Mouse (Mus musculus) forebrain, postnatal 0 days (tissue): ENCODE results near the gene Prpf39. TPM values are rescaled to one million over a fixed set of nuclear protein-coding genes. Genes with fewer than 3 reads are reported as not detected.

ENCODE experiments used
- ATAC-seq: fragments of 200-750 bp; cut with Nextera tagmentation; 2 replicates; pipeline ENCODE4 v1.8.0; 2017; ENCODE audit warnings: mild to moderate bottlenecking, moderate library complexity
- DNase-seq: peaks from one replicate; pipeline ENCODE4 v3.0.0-alpha.2; 2015
- H3K27ac ChIP-seq: fragments of 300-500 bp; sonication (generic); 2 replicates; pipeline ENCODE4 v1.5.1; 2014; ENCODE audit warnings: low read depth, mild to moderate bottlenecking, antibody characterized with exemption, low read length, moderate library complexity, mixed read lengths
- H3K27me3 ChIP-seq: fragments of 300-500 bp; sonication (generic); 2 replicates; pipeline ENCODE4 v1.6.1; 2014; ENCODE audit warnings: mild to moderate bottlenecking, low read length, mixed read lengths; ENCODE audit not compliant: insufficient read depth
- H3K36me3 ChIP-seq: fragments of 300-500 bp; sonication (generic); 2 replicates; pipeline ENCODE4 v1.6.1; 2014; ENCODE audit warnings: mild to moderate bottlenecking, moderate library complexity; ENCODE audit not compliant: insufficient read depth
- H3K4me1 ChIP-seq: fragments of 300-500 bp; sonication (generic); 2 replicates; pipeline ENCODE4 v1.6.1; 2014; ENCODE audit warnings: antibody characterized with exemption; ENCODE audit not compliant: insufficient read depth
- H3K4me2 ChIP-seq: fragments of 300-500 bp; sonication (generic); 2 replicates; pipeline ENCODE4 v1.6.1; 2014; ENCODE audit warnings: low read depth, mild to moderate bottlenecking, moderate library complexity
- H3K4me3 ChIP-seq: fragments of 300-500 bp; sonication (generic); 2 replicates; pipeline ENCODE4 v1.5.1; 2014; ENCODE audit warnings: low read depth, low read length, mixed read lengths
- H3K9ac ChIP-seq: fragments of 300-500 bp; sonication (generic); 2 replicates; pipeline ENCODE4 v1.6.1; 2014; ENCODE audit warnings: mild to moderate bottlenecking
- H3K9me3 ChIP-seq: fragments of 300-500 bp; sonication (generic); 2 replicates; pipeline ENCODE4 v1.6.1; 2016; ENCODE audit warnings: low read length
- CTCF ChIP-seq: sonication (generic); IDR thresholded peaks from 2 replicates; pipeline ENCODE4 v1.5.1; 2016; ENCODE audit warnings: antibody characterized with exemption, control low read depth, low read depth
- WGBS: fragments of 180-500 bp; shearing (Covaris S2); extraction: QIAGEN DNeasy Blood & Tissue Kit; methylation state at CpG from one replicate; pipeline ENCODE4 v1.1.7; 2014; 5-methylcytosine and 5-hydroxymethylcytosine counted together
- polyA plus RNA-seq: library from polyadenylated mRNA; unstranded; fragments of >200 nt; fragmentation: Nextera tagmentation; extraction: Ambion mirVana; gene quantifications from 2 replicates; pipeline ENCODE4 v1.2.1, GENCODE M21; 2015
- total RNA-seq: library from RNA; depleted of rRNA; stranded (reverse); fragments of >200 nt; gene quantifications from 2 replicates; pipeline ENCODE4 v1.2.3, GENCODE M21; 2014

Gene Prpf39
- total and polyA plus RNA-seq, 2 experiments from 2014 or later, result 28.6 to 49.5 TPM

DNA sequence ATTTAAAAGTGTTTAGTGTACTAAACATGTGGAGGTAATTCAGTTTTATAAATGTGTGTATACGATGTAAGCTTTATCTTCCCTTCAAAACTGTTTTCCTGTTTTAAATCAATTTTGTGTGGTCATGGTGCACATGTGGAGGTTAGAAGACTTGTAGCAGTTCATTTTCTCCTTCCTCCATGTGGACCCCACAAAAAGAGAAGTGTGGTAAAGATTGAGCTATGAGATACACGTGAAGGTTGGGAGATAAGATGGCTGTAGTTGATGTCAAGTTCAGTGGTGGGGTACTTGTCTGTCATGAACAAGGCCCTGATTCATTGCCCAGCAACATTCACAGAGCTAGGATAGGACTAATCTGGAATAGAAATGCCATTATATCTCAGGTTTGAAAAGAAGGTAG, 22.1 kb downstream of the Prpf39 start:
- Histone ChIP-seq H3K4me2 (no peak overlapping the region), H3K27me3 (no peaks in the 10 kb centered on the region), H3K27ac (no peak overlapping the region), H3K4me1 (no peaks in the 10 kb centered on the region), H3K9ac (no peak overlapping the region), H3K36me3 (peaks cover 40% of the 10 kb centered on the region), H3K4me3 (no peak overlapping the region), H3K9me3 (no peaks in the 10 kb centered on the region)
- 84% methylated on average over 2 of the region's 2 CpGs for WGBS
- no peak for TF ChIP-seq CTCF
- no peak for DNase-seq
- no peak for ATAC-seq

DNA sequence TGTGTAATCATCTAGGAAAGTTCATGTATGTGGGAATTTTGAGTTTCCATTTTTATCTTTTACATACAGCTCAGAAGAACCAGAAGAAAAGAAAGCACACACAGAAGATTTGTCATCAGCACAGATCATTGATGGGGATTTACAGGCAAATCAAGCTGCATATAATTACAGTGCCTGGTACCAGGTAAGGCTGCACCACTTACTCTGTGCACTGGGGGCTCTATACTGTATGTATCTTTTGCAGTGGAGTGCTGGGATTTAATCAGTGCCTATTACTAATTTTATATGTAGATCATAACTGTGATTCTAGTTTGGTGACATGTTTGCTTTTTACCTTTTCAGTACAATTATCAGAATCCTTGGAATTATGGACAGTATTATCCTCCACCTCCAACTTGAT, 24.9 kb downstream of the Prpf39 start:
- H3K36me3 ChIP-seq, result peaks cover 44% of the 10 kb centered on the region
- no peak overlapping the region for H3K9ac ChIP-seq
- 0 out of 2 replicates have a peak, but pooled peaks have one; percentile 14 for TF ChIP-seq CTCF
- no peak for DNase-seq
- H3K27me3 ChIP-seq, result no peaks in the 10 kb centered on the region
- H3K9me3 ChIP-seq, result no peaks in the 10 kb centered on the region
- no peak overlapping the region for H3K4me2 ChIP-seq
- ATAC-seq, result peak; percentile 65; the same call in 1 of the 2 replicates
- no peak overlapping the region for H3K27ac ChIP-seq
- H3K4me1 ChIP-seq, result no peaks in the 10 kb centered on the region
- H3K4me3 ChIP-seq, result no peak overlapping the region

DNA sequence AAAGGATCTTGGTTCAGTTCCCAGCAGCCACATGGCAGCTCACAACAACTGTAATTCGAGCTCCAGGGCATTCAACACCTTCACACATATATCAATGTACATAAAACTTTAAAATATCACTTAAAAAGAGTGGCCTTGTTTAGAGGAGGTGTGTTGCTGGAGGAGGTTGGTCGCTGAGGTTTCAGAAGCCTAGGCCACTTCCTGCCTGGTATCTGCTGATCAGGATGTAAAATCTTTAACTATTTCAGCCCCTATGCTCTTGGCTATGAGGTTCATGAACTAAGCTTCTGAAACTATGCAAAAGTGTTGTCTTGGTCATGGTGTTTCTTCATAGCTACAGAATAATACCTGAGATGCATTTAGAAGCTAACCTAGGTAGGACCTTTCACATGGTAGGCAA, 29.1 kb downstream of the Prpf39 start:
- no peaks in the 10 kb centered on the region for H3K27me3 ChIP-seq
- peaks cover 45% of the 10 kb centered on the region for H3K36me3 ChIP-seq
- TF ChIP-seq CTCF, result no peak
- no peaks in the 10 kb centered on the region for H3K9me3 ChIP-seq
- no peaks in the 10 kb centered on the region for H3K4me1 ChIP-seq
- DNase-seq (no peak), ATAC-seq (no peak)
- no peak overlapping the region for H3K9ac ChIP-seq
- H3K4me2 ChIP-seq, result no peak overlapping the region
- no peak overlapping the region for H3K27ac ChIP-seq
- 80% methylated on average over 2 of the region's 2 CpGs for WGBS
- H3K4me3 ChIP-seq, result no peak overlapping the region

DNA sequence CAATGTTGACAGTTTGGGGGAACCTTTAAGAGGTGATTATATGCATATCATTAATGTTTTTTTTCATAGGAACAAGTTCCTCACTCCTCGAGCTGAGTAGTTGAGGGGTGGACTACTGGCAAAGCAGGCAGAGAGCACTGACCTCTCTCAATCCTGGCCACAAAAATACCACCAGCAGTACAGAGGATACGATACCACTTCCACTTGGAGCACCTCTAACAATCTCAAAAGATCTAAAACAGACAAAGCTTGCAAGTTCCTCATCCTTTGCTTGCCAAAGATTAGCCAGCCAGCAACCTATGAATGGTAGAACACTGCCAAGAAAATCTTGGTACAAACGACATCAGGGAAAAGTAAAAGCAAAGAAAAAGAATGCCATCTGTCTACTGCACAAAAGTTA, 30.1 kb downstream of the Prpf39 start:
- WGBS, result 33% methylated on average over 3 of the region's 3 CpGs
- no peaks in the 10 kb centered on the region for H3K4me1 ChIP-seq
- no peak overlapping the region for H3K9ac ChIP-seq
- TF ChIP-seq CTCF, result no peak
- no peak overlapping the region for H3K4me3 ChIP-seq
- no peaks in the 10 kb centered on the region for H3K9me3 ChIP-seq
- no peaks in the 10 kb centered on the region for H3K27me3 ChIP-seq
- no peak overlapping the region for H3K4me2 ChIP-seq
- ATAC-seq, result no peak
- no peak overlapping the region for H3K27ac ChIP-seq
- H3K36me3 ChIP-seq, result peaks cover 40% of the 10 kb centered on the region
- no peak for DNase-seq

DNA sequence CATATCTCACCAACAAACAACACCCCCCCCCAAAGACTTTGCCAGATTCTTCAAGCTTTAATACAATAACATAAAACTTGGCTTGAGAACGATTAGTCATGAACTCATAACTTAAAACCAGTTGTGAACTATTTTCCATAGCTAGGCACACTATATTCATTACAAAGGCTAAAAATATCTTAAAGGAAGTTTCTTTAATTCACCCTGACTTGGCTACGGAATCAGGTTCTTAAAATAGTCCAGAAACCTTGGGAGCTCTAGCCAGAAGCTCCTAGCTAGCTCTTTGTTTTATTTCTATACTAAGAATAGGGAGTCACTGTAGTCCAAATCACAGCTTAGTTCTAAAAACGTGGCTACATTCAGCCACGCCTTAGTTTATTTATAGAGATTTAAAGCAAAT, 32.3 kb downstream of the Prpf39 start:
- Histone ChIP-seq H3K4me2 (no peak overlapping the region), H3K27ac (no peak overlapping the region), H3K36me3 (peaks cover 27% of the 10 kb centered on the region), H3K9me3 (no peaks in the 10 kb centered on the region), H3K27me3 (no peaks in the 10 kb centered on the region), H3K4me1 (no peaks in the 10 kb centered on the region), H3K4me3 (no peak overlapping the region), H3K9ac (no peak overlapping the region)
- ATAC-seq (no peak), DNase-seq (no peak)
- 74% methylated on average over 4 of the region's 4 CpGs for WGBS
- TF ChIP-seq CTCF, result no peak

DNA sequence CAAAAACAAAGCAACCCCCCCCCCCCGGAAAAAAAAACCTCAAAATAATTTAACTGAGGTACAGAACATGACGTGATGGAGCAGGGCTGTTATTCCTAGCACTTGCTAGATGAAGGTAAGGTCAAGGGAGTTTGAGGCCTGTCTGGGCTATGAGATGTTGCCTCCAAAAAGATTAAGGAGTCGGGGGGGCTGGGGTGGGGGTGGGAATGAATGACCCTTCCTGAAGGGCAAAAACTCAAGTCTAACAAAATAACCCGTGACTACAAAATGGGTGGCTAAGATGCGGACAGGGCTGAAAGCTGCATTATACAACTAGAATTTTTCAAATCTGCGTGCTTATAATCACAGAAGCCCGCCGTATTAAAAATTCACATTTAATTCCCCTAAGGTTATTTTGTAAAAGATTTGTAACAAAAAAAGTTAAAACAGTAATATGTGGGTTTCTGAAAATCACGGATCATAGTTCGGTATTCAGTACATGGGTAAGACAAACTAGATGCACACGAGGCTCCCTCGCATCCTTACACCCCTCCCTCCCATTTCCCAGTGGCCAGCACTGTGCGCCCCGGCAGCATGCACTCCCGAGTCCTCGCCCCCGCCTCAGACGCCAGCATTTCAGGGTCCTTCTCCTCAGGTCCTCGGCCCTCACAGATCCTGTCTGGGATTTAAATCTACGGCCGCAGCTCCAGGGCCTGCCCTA, 36.9 kb downstream of the Prpf39 start:
- peak overlapping the region; percentile 98 for H3K9ac ChIP-seq
- H3K36me3 ChIP-seq, result peaks cover 10% of the 10 kb centered on the region; the same call in 1 of the 2 replicates
- H3K27me3 ChIP-seq, result no peaks in the 10 kb centered on the region
- no peaks in the 10 kb centered on the region for H3K9me3 ChIP-seq
- H3K4me3 ChIP-seq, result peak overlapping the region; percentile 90
- peak overlapping the region; percentile 97 for H3K27ac ChIP-seq
- TF ChIP-seq CTCF, result no peak
- peak overlapping the region; percentile 83 for H3K4me2 ChIP-seq
- 3% methylated on average over 21 of the region's 21 CpGs for WGBS
- peaks cover 15% of the 10 kb centered on the region; the same call in 1 of the 2 replicates for H3K4me1 ChIP-seq
- DNase-seq, result no peak
- ATAC-seq, result peak; percentile 58

DNA sequence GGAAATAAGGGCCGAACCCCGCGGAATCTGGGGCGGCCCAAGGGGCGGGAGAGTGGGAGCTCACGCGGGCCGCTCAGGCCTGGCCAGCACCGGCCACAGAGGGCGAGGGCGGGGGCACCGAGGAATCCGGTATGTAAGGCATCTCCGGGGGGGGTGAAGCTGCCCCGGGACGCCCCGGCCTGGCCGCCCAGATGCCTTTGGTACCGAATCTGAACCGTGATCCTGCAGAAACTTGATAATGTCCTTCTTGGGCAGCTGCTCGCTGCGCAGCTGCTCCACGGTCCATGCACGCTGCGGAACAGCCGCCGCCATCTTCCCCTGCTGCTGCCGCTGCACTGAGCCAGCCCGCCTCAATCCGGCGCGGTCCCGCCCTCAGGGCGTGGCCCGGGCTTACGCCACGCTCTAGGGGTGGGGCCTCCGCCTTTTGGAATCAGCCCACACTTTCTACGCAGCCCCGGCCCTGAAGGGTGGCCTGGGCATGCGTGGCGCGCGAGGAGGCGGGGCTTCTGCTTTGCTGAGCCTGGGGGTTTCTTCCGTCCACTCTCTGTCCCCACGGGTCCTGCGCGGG, 37.6 kb downstream of the Prpf39 start, which contains the start of gene Fkbp3:
Fkbp3 (minus strand) TSS at position 397 of the 568 bp plus-strand sequence.
- peak within 1 kb of the TSS; percentile 97 for H3K27ac ChIP-seq
- no peak for TF ChIP-seq CTCF
- peak; percentile 98 for ATAC-seq
- H3K4me3 ChIP-seq, result peak within 1 kb of the TSS; percentile 90
- H3K4me2 ChIP-seq, result peak within 1 kb of the TSS; percentile 83
- DNase-seq, result peak; percentile 99
- 0% methylated on average over 48 of the region's 49 CpGs for WGBS
- H3K4me1 ChIP-seq, result peaks cover 15% of the 10 kb centered on the region; the same call in 1 of the 2 replicates
- H3K9me3 ChIP-seq, result no peaks in the 10 kb centered on the region
- H3K9ac ChIP-seq, result peak within 1 kb of the TSS; percentile 98
- H3K27me3 ChIP-seq, result no peaks in the 10 kb centered on the region
- H3K36me3 ChIP-seq, result peaks cover 5% of the 10 kb centered on the region; the same call in 1 of the 2 replicates
